Comparison of ENCODE assay signal across 9 mouse cellular contexts in the genomic region with DNA sequence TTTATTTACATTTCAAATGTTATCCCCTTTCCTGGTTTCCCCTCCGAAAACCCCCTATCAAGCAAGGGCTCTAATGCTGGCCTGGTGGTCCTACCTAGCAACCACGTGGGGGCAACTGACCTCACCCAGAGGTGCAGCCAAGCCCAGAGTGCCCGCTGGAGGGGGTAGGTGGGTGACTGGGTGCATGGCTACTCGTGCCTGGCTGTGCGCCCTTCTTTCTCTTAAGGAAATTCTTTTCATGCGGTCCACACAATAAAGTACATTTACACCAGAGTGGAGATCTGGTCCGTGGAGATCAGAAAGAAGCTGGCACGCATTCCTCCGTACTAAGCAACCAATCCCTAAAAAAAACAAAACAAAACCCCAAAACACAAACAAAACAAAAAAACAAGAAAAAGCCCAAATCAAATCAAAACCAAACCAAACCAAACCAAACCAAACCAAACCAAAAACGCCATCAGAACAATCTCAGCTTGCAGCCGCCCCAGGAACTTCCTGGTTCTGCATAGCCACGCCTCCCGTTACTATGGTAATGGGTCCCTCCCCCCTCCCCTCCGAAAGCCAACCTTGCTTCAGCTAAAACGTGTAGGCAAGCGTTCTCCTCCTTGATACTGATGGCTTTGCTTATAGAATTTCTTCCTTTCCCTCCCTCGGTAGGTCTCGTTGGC. TPM values are rescaled to one million over a fixed set of nuclear protein-coding genes. Genes with fewer than 3 reads are reported as not detected.
DNase-seq lines count a peak whose midpoint lies in the region; ATAC-seq and TF ChIP-seq lines count a peak whose summit lies in the region.
"Had no signal": no experiment of that assay in that cellular context is flagged by ENCODE, and none has a peak within 500 bp of the region (broad histone marks: within the 10 kb centered on the region; RNA-seq: fewer than 3 reads in every experiment).

No protein-coding gene starts in this region.

- peak overlapping the region; percentile 79 for H3K4me2 ChIP-seq in lung, postnatal 0 days (replicated peaks; ENCODE audit: low read depth, low read length)

- no peak overlapping the region for H3K9ac ChIP-seq in lung, postnatal 0 days (replicated peaks; ENCODE audit: low read depth)

- POLR2A ChIA-PET in Patski (lab: Charles Lee), result interaction anchor here (0.6 to 0.8 kb wide), 3 partner anchors 24 to 489 kb away, joined by 3 read pairs; no protein-coding TSS in a partner anchor

- in situ Hi-C loops in Patski (cut with MboI; ENCODE audit: low pct_unique_long_range_greater_than_20kb), result no loop called here

- peak; percentile 65 for TF ChIP-seq CTCF in Patski (IDR thresholded peaks at IDR 0.05)
- peak; percentile 56 for TF ChIP-seq CTCF in lung, postnatal 0 days (IDR thresholded peaks at IDR 0.05)

- peak overlapping the region; percentile 81 for H3K27ac ChIP-seq in lung, postnatal 0 days (ENCODE audit: low read length)

- H3K9me3 ChIP-seq in lung, postnatal 0 days (ENCODE audit: low read length), result no peaks in the 10 kb centered on the region

- TF ChIP-seq EP300 in lung, postnatal 0 days (IDR thresholded peaks at IDR 0.05), result no peak

- CTCF ChIA-PET in Patski (lab: Charles Lee), result interaction anchor here (0.7 to 1.6 kb wide), 8 partner anchors 9 to 74 kb away, joined by 3 to 6 read pairs (median 4); no protein-coding TSS in a partner anchor

- H3K27me3 ChIP-seq in Patski, result no peaks in the 10 kb centered on the region
- H3K27me3 ChIP-seq in lung, postnatal 0 days (replicated peaks; ENCODE audit: insufficient read depth, low read length), result no peaks in the 10 kb centered on the region

- WGBS in lung, postnatal 0 days, result under 1% methylated on average over 18 of the region's 18 CpGs

- peak overlapping the region; percentile 38 for H3K4me3 ChIP-seq in lung, postnatal 0 days (ENCODE audit: low read depth, low read length)

- no peaks in the 10 kb centered on the region for H3K36me3 ChIP-seq in lung, postnatal 0 days (ENCODE audit: insufficient read depth, low read length)

- peak; percentile 96 for DNase-seq in 3T3-L1 (ENCODE audit: low read depth, low spot score)
- no peak for DNase-seq in Patski (ENCODE audit: low read depth, low spot score)
- peak; percentile 73 to 79 for DNase-seq in cerebellum, postnatal 14 days
- DNase-seq in heart, adult 18-20 months, result peak; percentile 72 to 73
- peak; percentile 49 for DNase-seq in kidney, adult 18-20 months
- peak; percentile 93 for DNase-seq in lung, postnatal 0 days (ENCODE audit: low spot score)
- DNase-seq in ovary, postnatal 10 days (ENCODE audit: low spot score), result peak; percentile 21
- DNase-seq in layer of hippocampus, adult 8-10 months (ENCODE audit: low spot score in 2 of 2), result no peak

- peak; percentile 65 for ATAC-seq in Patski
- ATAC-seq in lung, postnatal 0 days, result peak; percentile 89

- H3K4me1 ChIP-seq in lung, postnatal 0 days (ENCODE audit: insufficient read depth, low read depth, low read length), result peaks cover 11% of the 10 kb centered on the region

RNA-seq across cellular contexts. Expression of a gene that starts 54.4 kb away (rescaled TPM):
- polyA plus RNA-seq in Patski (2021), result 0.47 TPM
- total RNA-seq in heart, adult 18-20 months (2021), result not detected
- polyA plus RNA-seq in lung, postnatal 0 days (2015; fragmentation: Nextera tagmentation; extraction: Ambion mirVana), result 0.57 and 0.75 TPM in 2 replicates
- not detected for total RNA-seq in layer of hippocampus, adult 8-10 months (2022)
- total RNA-seq: left cerebral cortex, postnatal 10 days had no signal

Comparison
In these comparisons a context has a peak if more than half of its experiments do, and no peak if none do; other contexts are left out.
1. DNase-seq: peak in 3T3-L1 (single experiment), cerebellum, postnatal 14 days (2 of 2), heart, adult 18-20 months (2 of 2), kidney, adult 18-20 months (single experiment), lung, postnatal 0 days (single experiment) and ovary, postnatal 10 days (single experiment); none in Patski (single experiment) and layer of hippocampus, adult 8-10 months (0 of 2).